Mouse (Mus musculus) embryonic stem cell, embryonic (primary cell): Measurements from ENCODE around the gene Tmem238.

ENCODE experiments used
- CTCF ChIA-PET, 4 experiments: fragments of 300-600 bp in 2 of 4; fragments of 350-600 bp in 2 of 4; sonication (Branson Sonifier 250); formaldehyde crosslinking; loops; one replicate each; lab custom pipeline; 2022; ENCODE audit warnings: inconsistent platforms in 2 of 4; lab: Charles Lee
- POLR2A ChIA-PET, 4 experiments: fragments of 300-600 bp in 2 of 4; fragments of 350-600 bp in 2 of 4; sonication (Branson Sonifier 250); formaldehyde crosslinking; loops; one replicate each; lab custom pipeline; 2022; ENCODE audit warnings: antibody characterized with exemption in 4 of 4, inconsistent platforms in 1 of 4; lab: Charles Lee

Tmem238 gene

GRCm38 (mm10) chr7:4744886-4745285 lies 44.6 kb downstream of the Tmem238 start:
- ChIA-PET CTCF (interaction anchor here in 1 of 4 experiments (0.6 kb wide), 1 partner anchor 182 kb away, joined by 3 read pairs; no protein-coding TSS in a partner anchor), POLR2A (interaction anchor here in 3 of 4 experiments (0.5 to 10.8 kb wide), 18 partner anchors 8 to 156 kb away, joined by 3 to 251 read pairs (median 5); partner anchors contain the start of genes Rpl28 (in 3 of the 3), Hspbp1 (in 2 of the 3), Tmem238 (in 2 of the 3) and Cox6b2 (in 1 of the 3))

GRCm38 (mm10) chr7:4743354-4743753 lies 46.1 kb downstream of the Tmem238 start:
- CTCF ChIA-PET = interaction anchor here in 1 of 4 experiments (0.6 kb wide), 1 partner anchor 39 kb away, joined by 3 read pairs; no protein-coding TSS in a partner anchor
- POLR2A ChIA-PET = interaction anchor here in 3 of 4 experiments (0.9 to 10.9 kb wide), 8 partner anchors 8 to 99 kb away, joined by 3 to 419 read pairs (median 66); partner anchors contain the start of genes Cox6b2 (in 3 of the 3), Ube2s (in 2 of the 3) and Tmem238 (in 1 of the 3)

GRCm38 (mm10) chr7:4742482-4742819 lies 47.0 kb downstream of the Tmem238 start:
- ChIA-PET CTCF (interaction anchor here in 1 of 4 experiments (1.2 kb wide), 1 partner anchor 89 kb away, joined by 3 read pairs; no protein-coding TSS in a partner anchor), POLR2A (interaction anchor here in 3 of 4 experiments (0.6 to 10.9 kb wide), 15 partner anchors 9 to 100 kb away, joined by 3 to 419 read pairs (median 5); partner anchors contain the start of genes Cox6b2 (in 3 of the 3), Ube2s (in 2 of the 3), Hspbp1 (in 1 of the 3) and Rpl28 (in 1 of the 3))

GRCm38 (mm10) chr7:4741672-4742481 lies 47.6 kb downstream of the Tmem238 start:
- ChIA-PET POLR2A (interaction anchor here (0.6 to 10.9 kb wide), 33 partner anchors 9 to 275 kb away, joined by 3 to 419 read pairs (median 4); partner anchors contain the start of genes Cox6b2 (in 3 of the 4), Rpl28 (in 3 of the 4), Hspbp1 (in 2 of the 4) and Tmem238 (in 2 of the 4)), CTCF (interaction anchor here in 2 of 4 experiments (0.5 to 1.2 kb wide), 2 partner anchors 88 to 319 kb away, joined by 3 read pairs; no protein-coding TSS in a partner anchor)

- ChIA-PET POLR2A (interaction anchor here (0.5 to 10.9 kb wide), 34 partner anchors 10 to 617 kb away, joined by 3 to 419 read pairs (median 4); partner anchors contain the start of genes Cox6b2 (in 3 of the 4), Rpl28 (in 3 of the 4), Hspbp1 (in 2 of the 4) and Ube2s (in 2 of the 4)), CTCF (interaction anchor here in 2 of 4 experiments (0.5 to 1.6 kb wide), 2 partner anchors 51 to 320 kb away, joined by 3 to 5 read pairs; partner anchors contain the start of gene Rpl28 (in 1 of the 2))
These were observed 48.3 kb downstream of the Tmem238 start for GRCm38 (mm10) chr7:4741151-4741550.

GRCm38 (mm10) chr7:4740309-4740727 lies 49.1 kb downstream of the Tmem238 start:
- POLR2A ChIA-PET = interaction anchor here (0.6 to 10.9 kb wide), 75 partner anchors 8 to 1533 kb away, joined by 3 to 419 read pairs (median 6); partner anchors contain the start of genes Cox6b2 (in 3 of the 4), Isoc2a (in 3 of the 4), Rpl28 (in 3 of the 4) and Tmem238 (in 3 of the 4)
- CTCF ChIA-PET = interaction anchor here in 3 of 4 experiments (0.6 to 2.0 kb wide), 13 partner anchors 8 to 231 kb away, joined by 3 to 23 read pairs (median 3); partner anchors contain the start of genes Cox6b2 (in 1 of the 3), Isoc2a (in 1 of the 3), Rpl28 (in 1 of the 3) and Tmem150b (in 1 of the 3)

- ChIA-PET CTCF (interaction anchor here (0.6 to 2.0 kb wide), 17 partner anchors 9 to 231 kb away, joined by 3 to 23 read pairs (median 3); partner anchors contain the start of genes Cox6b2 (in 1 of the 4), Hspbp1 (in 1 of the 4), Isoc2a (in 1 of the 4) and Rpl28 (in 1 of the 4)), POLR2A (interaction anchor here (0.5 to 10.9 kb wide), 122 partner anchors 9 to 1532 kb away, joined by 3 to 419 read pairs (median 4); partner anchors contain the start of genes Cox6b2 (in 3 of the 4), Hspbp1 (in 3 of the 4), Isoc2a (in 3 of the 4) and Rpl28 (in 3 of the 4))
These were observed 49.7 kb downstream of the Tmem238 start, which contains the start of gene Kmt5c for GRCm38 (mm10) chr7:4739544-4740275. TSS of gene Kmt5c (plus strand) at chr7:4740115.

- CTCF ChIA-PET = interaction anchor here in 3 of 4 experiments (0.6 to 2.0 kb wide), 12 partner anchors 13 to 230 kb away, joined by 3 to 23 read pairs (median 4); partner anchors contain the start of genes Cox6b2 (in 1 of the 3), Hspbp1 (in 1 of the 3), Isoc2a (in 1 of the 3) and Tmem150b (in 1 of the 3)
- POLR2A ChIA-PET = interaction anchor here (0.6 to 10.9 kb wide), 102 partner anchors 9 to 1328 kb away, joined by 3 to 419 read pairs (median 5); partner anchors contain the start of genes Cox6b2 (in 3 of the 4), Hspbp1 (in 3 of the 4), Rpl28 (in 3 of the 4) and Tmem238 (in 3 of the 4)
These were observed 50.4 kb downstream of the Tmem238 start for GRCm38 (mm10) chr7:4739041-4739543.
